Mouse (Mus musculus): ENCODE data around the gene Kif21b. TPM values are rescaled to one million over a fixed set of nuclear protein-coding genes. Genes with fewer than 3 reads are reported as not detected.

The Kif21b gene
- polyA plus RNA-seq, 1 experiment from 2014 or later = 1.1 TPM

Other genes starting within 250 kb of the Kif21b start
- gene Pkp1, start 212.2 kb upstream of the Kif21b start, polyA plus RNA-seq (2015; fragmentation: Nextera tagmentation; extraction: Ambion mirVana) = 0.05 TPM in 1 of 2 replicates, not detected in the other
- gene Igfn1, start 125.0 kb upstream of the Kif21b start, polyA plus RNA-seq (2015; fragmentation: Nextera tagmentation; extraction: Ambion mirVana) = not detected in 2 replicates
- gene Tmem9, start 123.2 kb upstream of the Kif21b start, polyA plus RNA-seq (2015; fragmentation: Nextera tagmentation; extraction: Ambion mirVana) = 90.9 and 95.3 TPM in 2 replicates
- gene Ascl5, start 80.6 kb upstream of the Kif21b start, polyA plus RNA-seq (2015; fragmentation: Nextera tagmentation; extraction: Ambion mirVana) = not detected in 2 replicates
- 0.09 and 0.10 TPM in 2 replicates for gene Cacna1s, start 78.6 kb upstream of the Kif21b start, polyA plus RNA-seq (2015; fragmentation: Nextera tagmentation; extraction: Ambion mirVana)
- gene Mroh3, start 81.4 kb downstream of the Kif21b start, polyA plus RNA-seq (2015; fragmentation: Nextera tagmentation; extraction: Ambion mirVana) = not detected in 2 replicates
- gene Inava, start 102.9 kb downstream of the Kif21b start, polyA plus RNA-seq (2015; fragmentation: Nextera tagmentation; extraction: Ambion mirVana) = 0.22 and 0.39 TPM in 2 replicates
- gene Gpr25, start 129.5 kb downstream of the Kif21b start, polyA plus RNA-seq (2015; fragmentation: Nextera tagmentation; extraction: Ambion mirVana) = not detected in 2 replicates
- gene Camsap2, start 214.7 kb downstream of the Kif21b start, polyA plus RNA-seq (2015; fragmentation: Nextera tagmentation; extraction: Ambion mirVana) = 5.8 and 7.0 TPM in 2 replicates